Mouse (Mus musculus): ENCODE measurements around the gene Extl1.

DNA sequence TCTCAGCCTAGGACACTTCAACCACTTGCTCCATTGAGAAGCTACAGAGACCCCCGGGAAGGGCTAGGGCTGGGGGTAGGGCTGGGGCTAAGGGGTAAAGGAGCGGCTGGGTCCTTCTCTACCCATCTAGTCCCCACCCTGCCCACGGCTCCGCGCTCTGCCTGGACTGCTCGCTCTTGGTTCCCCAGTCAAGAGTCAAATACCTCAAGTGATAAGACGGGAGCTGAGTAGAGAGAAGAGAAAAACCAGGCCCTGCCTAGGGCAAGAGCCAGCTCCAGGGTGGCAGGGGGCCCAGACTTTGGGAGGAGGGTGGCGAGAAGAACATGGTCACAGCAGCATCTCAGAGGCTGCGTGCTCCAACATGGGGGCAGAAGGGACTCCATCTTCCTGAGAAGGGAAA, 68.2 kb downstream of the Extl1 start:
- TF ChIP-seq CTCF (IDR thresholded peaks at IDR 0.05; ENCODE audit: low read depth) (no peak), EP300 (optimal IDR thresholded peaks at IDR 0.05) (no peak)
